Mouse (Mus musculus): Measurements from ENCODE around the gene Gm20837.
"Not testable (repeated sequence)": the region's sequence is repeated elsewhere in the genome, so short reads cannot be mapped to it uniquely, and the experiment has no call there.

Gm20837 gene

GRCm38 (mm10) chrY:90400948-90401347 is at the start of gene Gm20837:
Gene Gm20837, plus strand, starts transcription at chrY:90401248.
- not testable (repeated sequence) for DNase-seq (ENCODE audit: extremely low read depth, insufficient read length, low spot score)
